Mouse (Mus musculus): ENCODE results near the gene Gng2.

The Gng2 gene

GRCm38 (mm10) chr14:19976421-19977270 is 781 bp downstream of the Gng2 start:
- in situ Hi-C loops (cut with MboI, MseI) = no loop called here

DNA sequence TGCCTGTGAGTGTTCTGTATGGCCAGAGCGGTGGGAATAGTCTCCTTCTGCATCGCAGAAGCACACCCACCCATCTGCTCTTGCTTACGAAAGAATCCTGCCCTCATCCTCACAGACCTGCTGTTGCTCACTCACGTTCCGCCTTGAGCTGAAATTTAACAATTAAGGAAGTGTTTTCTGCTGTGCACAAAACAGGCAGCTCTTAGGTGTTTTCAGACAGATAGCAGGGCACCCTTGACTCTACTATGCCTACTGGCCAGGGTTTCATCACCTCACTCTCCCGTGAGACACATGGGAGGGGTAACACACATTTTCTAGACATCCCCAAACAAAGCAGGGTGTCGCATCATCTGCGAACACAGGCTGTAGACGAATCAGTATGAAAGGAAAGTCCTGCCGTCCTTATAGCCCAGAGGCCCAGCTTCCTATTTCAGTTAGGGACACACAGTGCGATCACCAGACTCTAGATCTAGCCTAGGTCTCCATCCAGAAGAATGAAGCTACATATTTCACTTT is 2.4 kb downstream of the Gng2 start:
- in situ Hi-C loops (cut with MboI, MseI) = loop anchor here (25.0 kb wide), 1 partner anchor 1537 kb away; no protein-coding TSS in a partner anchor

DNA sequence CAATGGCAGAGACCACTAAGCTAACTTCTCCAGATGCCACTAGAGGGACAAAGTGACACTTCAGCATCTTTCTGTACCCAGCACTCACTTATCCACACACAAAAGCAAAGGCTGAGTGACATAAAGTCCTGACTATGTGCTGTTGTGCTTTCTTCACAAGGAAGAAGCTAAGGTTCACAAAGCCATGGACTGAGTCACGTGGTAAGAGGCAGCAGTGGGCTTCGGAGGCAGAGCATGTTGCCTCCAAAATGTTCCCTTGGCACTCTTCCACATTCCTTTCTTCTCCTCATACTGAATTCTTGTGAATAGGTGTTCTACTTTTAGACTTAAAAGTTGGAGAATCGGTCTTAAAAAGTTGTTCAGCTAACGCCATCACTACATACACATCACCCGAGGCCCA is 3.0 kb downstream of the Gng2 start:
- in situ Hi-C loops (cut with MboI, MseI) = loop anchor here (25.0 kb wide), 1 partner anchor 1538 kb away; no protein-coding TSS in a partner anchor

DNA sequence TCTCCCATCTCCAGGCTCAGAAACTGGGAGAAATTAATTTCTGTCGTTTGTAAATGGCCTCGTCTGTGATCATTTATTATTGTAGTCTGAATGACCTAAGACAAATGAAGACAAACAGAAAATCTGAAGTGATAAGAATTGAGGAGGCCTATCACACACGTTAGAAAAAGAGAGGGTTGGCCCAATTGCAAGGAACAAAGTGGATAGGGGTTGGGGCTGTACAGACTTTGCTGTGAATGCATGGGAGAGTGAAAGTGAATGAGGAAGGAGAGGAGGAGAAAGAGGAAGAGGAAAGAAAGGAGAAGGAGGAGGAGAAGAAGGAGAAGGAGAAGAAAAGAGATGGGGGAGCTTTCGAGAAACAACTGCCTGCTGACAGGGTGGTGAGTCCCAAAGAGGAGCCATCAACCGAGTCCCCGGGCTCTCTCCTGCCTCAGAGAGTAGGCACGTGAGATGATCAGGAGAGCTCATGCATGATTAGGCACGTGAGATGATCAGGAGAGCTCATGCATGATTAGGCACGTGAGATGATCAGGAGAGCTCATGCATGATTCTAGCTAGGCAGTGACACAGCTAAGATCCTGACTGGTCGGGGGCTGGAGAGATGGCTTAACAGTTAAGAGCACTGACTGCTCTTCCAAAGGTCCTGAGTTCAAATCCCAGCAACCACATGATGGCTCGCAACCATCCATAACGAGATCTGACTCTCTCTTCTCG is 5.0 kb downstream of the Gng2 start:
- in situ Hi-C loops (cut with MboI, MseI) = loop anchor here (25.0 kb wide), 1 partner anchor 1540 kb away; no protein-coding TSS in a partner anchor

DNA sequence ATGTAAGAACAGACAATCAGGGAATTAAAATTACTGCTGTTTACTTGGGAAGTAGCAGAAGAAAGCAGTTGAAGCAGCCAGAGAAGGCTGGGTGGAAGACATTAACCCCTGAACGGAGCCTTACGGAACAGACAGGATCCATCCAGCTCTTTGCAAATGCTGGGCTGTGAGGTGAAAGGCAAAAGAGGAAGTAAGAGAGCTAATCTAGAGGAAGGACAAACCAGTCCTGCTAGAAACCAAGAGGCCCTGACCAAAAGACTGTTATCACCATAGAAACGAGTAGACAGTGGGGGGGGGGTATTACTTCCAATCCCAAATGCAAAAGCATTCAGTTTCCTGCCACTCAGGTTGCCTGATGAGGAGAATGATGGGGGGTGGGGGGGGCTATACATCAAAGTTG is 6.6 kb downstream of the Gng2 start:
- in situ Hi-C loops (cut with MboI, MseI) = loop anchor here (25.0 kb wide), 1 partner anchor 1541 kb away; no protein-coding TSS in a partner anchor

GRCm38 (mm10) chr14:19970106-19970785 is 7.2 kb downstream of the Gng2 start:
- in situ Hi-C loops (cut with MboI, MseI) = loop anchor here (25.0 kb wide), 1 partner anchor 1542 kb away; no protein-coding TSS in a partner anchor

DNA sequence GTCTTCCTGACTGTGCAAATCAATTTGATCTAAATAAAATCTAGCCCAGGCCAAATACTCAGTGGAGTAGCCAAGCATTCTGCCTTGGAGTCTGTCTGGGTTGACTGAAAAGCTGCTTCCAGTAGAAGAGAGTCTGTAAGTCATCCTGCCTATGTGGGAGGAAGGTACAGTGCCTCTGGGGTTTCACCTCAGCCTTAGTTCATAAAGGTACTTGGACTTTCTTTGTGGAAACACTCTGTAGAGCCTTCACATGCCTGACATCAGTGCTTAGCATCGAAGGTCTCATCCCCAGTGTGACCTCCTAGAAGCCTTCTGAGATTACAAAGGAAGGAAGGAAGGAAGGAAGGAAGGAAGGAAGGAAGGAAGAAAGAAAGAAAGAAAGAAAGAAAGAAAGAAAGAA is 7.9 kb downstream of the Gng2 start:
- in situ Hi-C loops (cut with MboI, MseI) = loop anchor here (5.0 to 25.0 kb wide), 2 partner anchors 147 to 1543 kb away; partner anchors contain the start of gene Rtraf

DNA sequence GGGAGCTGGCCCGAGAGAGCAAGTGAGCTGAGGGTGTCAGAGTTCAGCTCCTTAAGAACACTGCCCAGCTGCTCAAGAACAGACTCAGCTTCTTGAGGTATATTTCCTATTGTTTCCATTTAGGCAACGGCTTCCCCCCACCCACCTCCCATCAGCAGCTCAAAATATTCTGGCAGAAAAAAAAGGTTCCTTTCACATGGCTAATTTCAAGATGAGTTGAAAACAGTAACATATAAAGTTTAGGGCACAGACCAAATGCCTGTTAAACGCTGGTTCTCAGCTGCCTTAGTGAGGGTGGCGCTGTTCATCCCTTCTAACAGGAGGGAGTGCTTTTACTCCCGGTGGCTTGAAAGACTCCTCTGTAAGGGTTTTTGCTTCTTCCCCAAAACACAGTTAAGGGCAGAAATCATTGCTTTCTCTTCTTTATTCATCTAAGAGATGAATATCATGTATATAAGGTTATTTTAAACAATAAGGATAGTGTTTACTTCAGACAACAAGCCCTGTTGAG is 8.4 kb downstream of the Gng2 start:
- in situ Hi-C loops (cut with MboI, MseI) = loop anchor here (5.0 to 25.0 kb wide), 2 partner anchors 147 to 1543 kb away; partner anchors contain the start of gene Rtraf

GRCm38 (mm10) chr14:19968321-19969010 is 9.0 kb downstream of the Gng2 start:
- in situ Hi-C loops (cut with MboI, MseI) = loop anchor here (5.0 to 25.0 kb wide), 2 partner anchors 146 to 1544 kb away; partner anchors contain the start of gene Rtraf

DNA sequence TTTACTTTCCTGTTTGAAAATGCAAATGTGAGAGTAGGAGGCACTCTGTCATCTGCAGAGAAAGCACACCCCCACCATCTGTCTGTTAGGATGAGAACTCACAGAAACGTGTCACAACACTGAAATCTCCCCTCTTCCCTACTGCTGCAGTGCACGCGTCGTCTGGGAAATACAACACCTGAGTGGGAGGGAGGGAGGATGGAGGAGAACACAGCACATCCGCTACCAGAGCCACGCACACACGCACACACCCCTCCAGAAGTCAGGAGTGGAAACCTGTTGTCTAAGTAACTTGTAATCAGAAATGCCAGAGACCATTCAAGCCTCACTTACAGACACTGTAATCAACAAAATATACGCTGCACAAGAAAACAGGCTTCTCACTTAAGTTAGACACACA is 9.9 kb downstream of the Gng2 start:
- in situ Hi-C loops (cut with MboI, MseI) = loop anchor here (5.0 to 25.0 kb wide), 2 partner anchors 145 to 1545 kb away; partner anchors contain the start of gene Rtraf

- in situ Hi-C loops (cut with MboI, MseI) = loop anchor here (25.0 kb wide), 1 partner anchor 1548 kb away; no protein-coding TSS in a partner anchor
Measured at GRCm38 (mm10) chr14:19963961-19964505, 13.4 kb downstream of the Gng2 start.

DNA sequence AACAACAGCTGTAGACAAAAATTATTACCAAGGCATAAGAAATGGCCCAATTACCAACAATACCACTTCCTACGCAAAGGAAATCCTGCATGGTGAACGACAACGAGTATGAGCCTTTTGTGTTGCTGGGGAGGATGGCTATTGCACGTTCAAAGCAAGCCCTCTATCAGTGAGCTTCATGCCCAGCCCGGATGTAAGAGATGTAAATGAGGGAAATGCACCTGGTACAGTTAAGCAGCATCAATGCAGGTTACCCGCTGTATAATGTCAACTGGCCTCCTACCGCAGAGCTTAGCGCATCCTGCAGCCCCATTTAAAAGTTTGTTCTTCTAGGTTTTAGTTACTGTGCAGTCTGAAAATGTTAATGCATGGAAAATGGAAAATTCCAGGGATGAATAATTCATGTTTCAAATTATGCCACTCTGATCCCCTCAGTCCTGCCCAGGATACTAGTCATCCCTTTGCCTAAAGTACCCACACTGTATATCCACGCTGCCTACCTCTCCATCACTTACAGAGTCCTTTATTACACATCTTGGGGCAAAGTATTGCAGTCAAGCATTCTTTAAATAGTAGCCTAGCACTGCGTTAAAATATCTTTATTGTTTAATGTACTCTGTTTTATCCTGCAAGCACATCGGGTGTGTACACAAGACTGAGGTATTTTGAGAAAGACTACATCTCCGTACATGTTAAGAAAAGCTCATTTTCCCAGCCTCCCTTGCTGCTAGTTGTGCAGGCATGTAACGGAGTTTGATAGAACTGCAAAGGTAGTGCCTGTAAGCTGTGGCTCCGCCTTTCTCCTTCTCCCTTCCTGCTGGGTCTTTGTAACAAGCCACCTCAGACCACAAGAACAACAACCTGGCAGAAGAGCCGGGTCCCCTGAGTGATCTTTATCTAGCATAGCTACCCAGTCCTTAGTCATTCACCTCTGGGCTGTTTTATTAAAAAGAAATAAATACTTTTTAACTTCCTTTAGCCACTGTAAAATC is 15.2 kb downstream of the Gng2 start:
- in situ Hi-C loops (cut with MboI, MseI) = loop anchor here (25.0 kb wide), 1 partner anchor 1550 kb away; no protein-coding TSS in a partner anchor

- in situ Hi-C loops (cut with MboI, MseI) = loop anchor here (25.0 kb wide), 1 partner anchor 1552 kb away; no protein-coding TSS in a partner anchor
Measured at GRCm38 (mm10) chr14:19959860-19960259, 17.6 kb downstream of the Gng2 start.

DNA sequence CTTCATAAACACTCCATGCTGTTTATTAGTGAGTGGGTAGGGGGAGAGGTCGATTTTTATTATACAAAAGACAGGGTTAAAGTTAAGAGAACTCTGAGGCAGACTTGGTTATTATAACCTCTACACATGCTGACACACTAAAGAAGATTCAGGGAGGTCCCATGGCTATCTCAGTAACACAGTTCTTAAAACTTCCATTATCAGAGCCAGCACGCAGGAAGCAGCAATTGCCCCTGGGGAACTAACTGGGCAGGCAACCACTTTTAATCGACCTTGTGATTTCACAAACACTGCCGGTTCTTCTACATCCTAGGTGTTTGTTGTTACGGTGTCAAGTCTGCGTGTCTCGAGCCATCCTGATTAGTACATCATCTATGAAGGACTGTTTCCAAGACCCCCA is 22.4 kb downstream of the Gng2 start:
- in situ Hi-C loops (cut with MboI, MseI) = loop anchor here (25.0 kb wide), 1 partner anchor 1557 kb away; no protein-coding TSS in a partner anchor

GRCm38 (mm10) chr14:19950812-19951211 is 26.6 kb downstream of the Gng2 start:
- in situ Hi-C loops (cut with MboI, MseI) = loop anchor here (25.0 kb wide), 1 partner anchor 1561 kb away; no protein-coding TSS in a partner anchor

- in situ Hi-C loops (cut with MboI, MseI) = no loop called here
Measured at GRCm38 (mm10) chr14:19949475-19949874, 28.0 kb downstream of the Gng2 start.

DNA sequence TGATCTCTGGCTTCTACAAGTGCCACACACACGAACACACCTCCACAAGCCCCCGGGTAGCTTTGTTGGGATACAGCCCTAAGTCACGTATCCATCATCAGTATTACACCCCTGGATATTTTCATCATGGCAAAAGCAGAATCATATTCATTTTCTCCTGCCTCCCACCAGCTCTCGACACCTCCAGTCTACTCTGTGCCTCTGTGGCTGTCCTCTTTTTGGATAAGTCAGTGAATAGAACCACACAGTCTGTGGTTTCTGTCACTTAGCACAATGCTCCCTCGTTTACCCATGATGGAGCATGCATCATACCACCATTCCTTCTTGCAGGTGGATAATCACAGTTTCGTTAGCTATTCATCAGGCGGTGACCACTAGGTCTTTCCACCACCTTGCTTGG is 31.2 kb downstream of the Gng2 start:
- in situ Hi-C loops (cut with MboI, MseI) = no loop called here

GRCm38 (mm10) chr14:19942732-19943131 is 34.7 kb downstream of the Gng2 start:
- in situ Hi-C loops (cut with MboI, MseI) = no loop called here

DNA sequence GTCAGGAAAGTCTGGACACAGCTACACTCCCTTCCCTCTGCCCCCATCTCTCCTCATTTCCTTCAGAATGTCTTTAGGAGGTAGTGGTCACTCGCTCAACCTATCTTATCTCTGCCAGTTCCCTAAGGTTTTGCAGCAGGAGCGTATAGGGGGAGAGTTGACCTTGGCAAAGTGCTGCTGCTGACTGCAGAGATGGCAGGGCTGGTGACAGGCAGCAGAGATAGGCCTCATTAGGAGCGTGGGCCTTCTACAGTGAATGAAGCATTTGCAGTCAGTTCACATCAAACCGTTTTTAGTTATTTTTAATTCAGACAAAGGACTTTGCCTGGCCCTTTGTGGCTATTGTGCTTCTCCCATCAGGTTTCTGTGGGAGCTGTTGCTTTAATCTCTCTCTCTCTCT is 35.1 kb downstream of the Gng2 start:
- in situ Hi-C loops (cut with MboI, MseI) = no loop called here
